ENCODE assay signal across 8 mouse cellular contexts in the genomic region with DNA sequence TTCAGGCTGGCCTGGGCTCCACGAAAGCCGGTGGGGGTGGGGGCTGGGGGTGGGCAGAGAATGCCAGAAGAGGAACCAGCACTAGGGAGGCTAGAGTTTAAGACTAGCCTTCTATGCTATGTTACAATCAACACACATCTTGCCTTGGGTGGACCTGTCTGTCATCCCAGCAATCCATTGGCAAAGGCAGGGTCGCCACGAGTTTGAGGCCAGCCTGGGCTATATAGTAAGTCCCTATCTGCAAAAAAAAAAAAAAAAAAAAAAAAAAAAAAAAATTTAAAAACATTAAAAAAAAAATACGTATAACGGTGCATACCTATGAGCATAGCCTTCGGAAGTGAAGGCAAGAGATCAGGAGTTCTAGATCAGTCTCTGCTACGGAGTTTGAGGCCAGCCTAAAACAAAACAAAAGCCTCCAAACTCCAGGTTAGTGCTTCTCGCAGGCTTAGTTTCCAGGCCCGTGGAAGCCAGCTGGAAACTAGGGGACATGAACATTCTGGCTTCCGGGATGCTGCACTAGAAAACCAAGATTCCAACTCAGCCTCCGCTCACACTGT. TPM values are rescaled to one million over a fixed set of nuclear protein-coding genes. Genes with fewer than 3 reads are reported as not detected.
DNase-seq lines count a peak whose midpoint lies in the region; ATAC-seq and TF ChIP-seq lines count a peak whose summit lies in the region.

No protein-coding gene starts in this region.

- 15% methylated on average over 12 of the region's 12 CpGs for WGBS in kidney, embryonic 15.5 days
- WGBS in hindbrain, embryonic 16.5 days, result 20% methylated on average over 12 of the region's 12 CpGs
- 20% methylated on average over 12 of the region's 12 CpGs for WGBS in midbrain, postnatal 0 days

- H3K9ac ChIP-seq in kidney, embryonic 15.5 days, result peak overlapping the region; percentile 70
- peak overlapping the region; percentile 76 for H3K9ac ChIP-seq in hindbrain, embryonic 16.5 days (ENCODE audit: low read depth, low read length)
- H3K9ac ChIP-seq in midbrain, postnatal 0 days (replicated peaks; ENCODE audit: low read length, poor library complexity, severe bottlenecking), result peak overlapping the region; percentile 83

- no peaks in the 10 kb centered on the region for H3K27me3 ChIP-seq in kidney, embryonic 15.5 days
- H3K27me3 ChIP-seq in hindbrain, embryonic 16.5 days (replicated peaks; ENCODE audit: control insufficient read depth, insufficient read depth, low read length), result no peaks in the 10 kb centered on the region
- no peaks in the 10 kb centered on the region for H3K27me3 ChIP-seq in midbrain, postnatal 0 days (ENCODE audit: insufficient read depth, low read length)

- peak overlapping the region; percentile 98 for H3K27ac ChIP-seq in kidney, embryonic 15.5 days
- peak overlapping the region; percentile 94 for H3K27ac ChIP-seq in brown adipose tissue, adult 24 weeks (replicated peaks; ENCODE audit: low read depth, low read length)
- peak overlapping the region; percentile 89 for H3K27ac ChIP-seq in hindbrain, embryonic 16.5 days (ENCODE audit: low read depth, low read length)
- peak overlapping the region; percentile 90 for H3K27ac ChIP-seq in midbrain, postnatal 0 days (ENCODE audit: low read depth, low read length)

- no peak for ATAC-seq in kidney, embryonic 15.5 days (replicated peaks; ENCODE audit: low FRiP score)
- no peak for ATAC-seq in hindbrain, embryonic 16.5 days
- no peak for ATAC-seq in midbrain, postnatal 0 days (ENCODE audit: low FRiP score)

- H3K36me3 ChIP-seq in kidney, embryonic 15.5 days, result peaks cover 30% of the 10 kb centered on the region; the same call in 1 of the 2 replicates
- no peaks in the 10 kb centered on the region for H3K36me3 ChIP-seq in hindbrain, embryonic 16.5 days (ENCODE audit: control insufficient read depth, insufficient read depth, low read length)
- H3K36me3 ChIP-seq in midbrain, postnatal 0 days (ENCODE audit: insufficient read depth, low read length), result 0 out of 2 replicates have a peak, but pooled peaks cover 2% of the 10 kb centered on the region

- H3K9me3 ChIP-seq in kidney, embryonic 15.5 days (replicated peaks), result no peaks in the 10 kb centered on the region
- no peaks in the 10 kb centered on the region for H3K9me3 ChIP-seq in hindbrain, embryonic 16.5 days (ENCODE audit: control insufficient read depth, low read length)
- no peaks in the 10 kb centered on the region for H3K9me3 ChIP-seq in midbrain, postnatal 0 days (ENCODE audit: low read length)

- H3K4me2 ChIP-seq in kidney, embryonic 15.5 days, result peak overlapping the region; percentile 92
- H3K4me2 ChIP-seq in hindbrain, embryonic 16.5 days (ENCODE audit: low read length), result peak overlapping the region; percentile 96
- peak overlapping the region; percentile 97 for H3K4me2 ChIP-seq in midbrain, postnatal 0 days (ENCODE audit: low read depth, low read length, poor library complexity, severe bottlenecking)

- H3K4me3 ChIP-seq in kidney, embryonic 15.5 days (replicated peaks), result peak overlapping the region; percentile 83
- peak overlapping the region; percentile 89 for H3K4me3 ChIP-seq in brown adipose tissue, adult 24 weeks (ENCODE audit: insufficient read depth, low read depth, low read length)
- peak overlapping the region; percentile 62 for H3K4me3 ChIP-seq in hindbrain, embryonic 16.5 days (ENCODE audit: low read length)
- H3K4me3 ChIP-seq in midbrain, postnatal 0 days (ENCODE audit: low read depth, low read length), result peak overlapping the region; percentile 72

- no peak for DNase-seq in kidney, adult 11 months
- no peak for DNase-seq in midbrain, postnatal 0 days (ENCODE audit: low spot score)
- DNase-seq in left cerebral cortex, adult 18-20 months (ENCODE audit: low spot score in 2 of 2), result no peak
- DNase-seq in spleen, adult 18-20 months, result no peak
- DNase-seq in embryo, embryonic 9.5 days (ENCODE audit: extremely low spot score), result no peak

- no peak for TF ChIP-seq CTCF in midbrain, postnatal 0 days (IDR thresholded peaks at IDR 0.05)

- peaks cover 64% of the 10 kb centered on the region for H3K4me1 ChIP-seq in kidney, embryonic 15.5 days
- peaks cover 6% of the 10 kb centered on the region for H3K4me1 ChIP-seq in brown adipose tissue, adult 24 weeks (ENCODE audit: control insufficient read depth, insufficient read depth, insufficient read length, low read length)
- peaks cover 43% of the 10 kb centered on the region for H3K4me1 ChIP-seq in hindbrain, embryonic 16.5 days (ENCODE audit: control insufficient read depth, insufficient read depth, low read depth, low read length)
- H3K4me1 ChIP-seq in midbrain, postnatal 0 days (ENCODE audit: insufficient read depth, low read length), result peaks cover 18% of the 10 kb centered on the region; the same call in 1 of the 2 replicates

RNA-seq across cellular contexts. Expression of a gene that starts 1.0 kb away (rescaled TPM):
- 3.4 and 4.6 TPM in 2 replicates for polyA plus RNA-seq in kidney, embryonic 15.5 days (2015; fragmentation: Nextera tagmentation; extraction: Ambion mirVana)
- not detected in 2 replicates for polyA plus RNA-seq in brown adipose tissue, adult 24 weeks (2012; ENCODE audit: insufficient read depth, insufficient read length, missing spikeins)
- 3.5 and 3.7 TPM in 2 replicates for polyA plus RNA-seq in hindbrain, embryonic 16.5 days (2015; fragmentation: Nextera tagmentation; extraction: Ambion mirVana)
- total RNA-seq in midbrain, postnatal 0 days (2014; rRNA removed), result not detected in 2 replicates
- 4.4 and 4.6 TPM in 2 replicates for polyA plus RNA-seq in midbrain, postnatal 0 days (2015; fragmentation: Nextera tagmentation; extraction: Ambion mirVana)
- not detected for total RNA-seq in left cerebral cortex, adult 18-20 months (2021)

RNA-seq across cellular contexts. Expression of a gene that starts 1.4 kb away (rescaled TPM):
- 205 and 210 TPM in 2 replicates for polyA plus RNA-seq in kidney, embryonic 15.5 days (2015; fragmentation: Nextera tagmentation; extraction: Ambion mirVana)
- polyA plus RNA-seq in brown adipose tissue, adult 24 weeks (2012; ENCODE audit: insufficient read depth, insufficient read length, missing spikeins), result 437 and 615 TPM in 2 replicates
- polyA plus RNA-seq in hindbrain, embryonic 16.5 days (2015; fragmentation: Nextera tagmentation; extraction: Ambion mirVana), result 191 and 216 TPM in 2 replicates
- total RNA-seq in midbrain, postnatal 0 days (2014; rRNA removed), result 55.6 and 86.8 TPM in 2 replicates
- 239 and 243 TPM in 2 replicates for polyA plus RNA-seq in midbrain, postnatal 0 days (2015; fragmentation: Nextera tagmentation; extraction: Ambion mirVana)
- total RNA-seq in left cerebral cortex, adult 18-20 months (2021), result 100 to 1,000 TPM; 148 to 155 TPM

RNA-seq across cellular contexts. Expression of a gene that starts 1.5 kb away (rescaled TPM):
- 4.5 and 5.2 TPM in 2 replicates for polyA plus RNA-seq in kidney, embryonic 15.5 days (2015; fragmentation: Nextera tagmentation; extraction: Ambion mirVana)
- polyA plus RNA-seq in brown adipose tissue, adult 24 weeks (2012; ENCODE audit: insufficient read depth, insufficient read length, missing spikeins), result 8.4 and 10.4 TPM in 2 replicates
- 13.6 and 14.3 TPM in 2 replicates for polyA plus RNA-seq in hindbrain, embryonic 16.5 days (2015; fragmentation: Nextera tagmentation; extraction: Ambion mirVana)
- 7.6 and 8.0 TPM in 2 replicates for total RNA-seq in midbrain, postnatal 0 days (2014; rRNA removed)
- polyA plus RNA-seq in midbrain, postnatal 0 days (2015; fragmentation: Nextera tagmentation; extraction: Ambion mirVana), result 13.4 and 15.4 TPM in 2 replicates
- 10 to 100 TPM; 28.3 to 30.7 TPM for total RNA-seq in left cerebral cortex, adult 18-20 months (2021)

RNA-seq across cellular contexts. Expression of a gene that starts 13.5 kb away (rescaled TPM):
- 0.88 and 0.98 TPM in 2 replicates for polyA plus RNA-seq in kidney, embryonic 15.5 days (2015; fragmentation: Nextera tagmentation; extraction: Ambion mirVana)
- polyA plus RNA-seq in brown adipose tissue, adult 24 weeks (2012; ENCODE audit: insufficient read depth, insufficient read length, missing spikeins), result not detected in 2 replicates
- 6.6 and 7.0 TPM in 2 replicates for polyA plus RNA-seq in hindbrain, embryonic 16.5 days (2015; fragmentation: Nextera tagmentation; extraction: Ambion mirVana)
- 12.0 and 14.9 TPM in 2 replicates for total RNA-seq in midbrain, postnatal 0 days (2014; rRNA removed)
- polyA plus RNA-seq in midbrain, postnatal 0 days (2015; fragmentation: Nextera tagmentation; extraction: Ambion mirVana), result 7.5 and 8.0 TPM in 2 replicates
- total RNA-seq in left cerebral cortex, adult 18-20 months (2021), result under 1 TPM; 0.33 to 0.59 TPM
